Mouse (Mus musculus): ENCODE data around the gene Abl1. TPM values are rescaled to one million over a fixed set of nuclear protein-coding genes. Genes with fewer than 3 reads are reported as not detected.

Gene Abl1
- polyA plus RNA-seq, 1 experiment, result 68.6 TPM

GRCm38 (mm10) chr2:31767815-31768214 is 79.6 kb downstream of the Abl1 start:
- TF ChIP-seq POLR2A (IDR thresholded peaks at IDR 0.05; ENCODE audit: borderline replicate concordance, extremely low read depth, insufficient read depth, insufficient read length, poor library complexity, severe bottlenecking) (no peak), CTCF (IDR thresholded peaks at IDR 0.05; ENCODE audit: borderline replicate concordance, extremely low read depth, insufficient read depth, insufficient read length) (no peak)
- no peak for DNase-seq (ENCODE audit: low read depth)

GRCm38 (mm10) chr2:31769115-31769514 is 80.9 kb downstream of the Abl1 start:
- TF ChIP-seq POLR2A (IDR thresholded peaks at IDR 0.05; ENCODE audit: borderline replicate concordance, extremely low read depth, insufficient read depth, insufficient read length, poor library complexity, severe bottlenecking) (no peak), CTCF (IDR thresholded peaks at IDR 0.05; ENCODE audit: borderline replicate concordance, extremely low read depth, insufficient read depth, insufficient read length) (no peak)
- no peak for DNase-seq (ENCODE audit: low read depth)

- no peak for TF ChIP-seq POLR2A (IDR thresholded peaks at IDR 0.05; ENCODE audit: borderline replicate concordance, extremely low read depth, insufficient read depth, insufficient read length, poor library complexity, severe bottlenecking)
- DNase-seq (ENCODE audit: low read depth), result no peak
Measured at GRCm38 (mm10) chr2:31769631-31770111, 81.5 kb downstream of the Abl1 start.

GRCm38 (mm10) chr2:31770781-31771441 is 82.7 kb downstream of the Abl1 start:
- no peak for DNase-seq (ENCODE audit: low read depth)
- TF ChIP-seq POLR2A (IDR thresholded peaks at IDR 0.05; ENCODE audit: borderline replicate concordance, extremely low read depth, insufficient read depth, insufficient read length, poor library complexity, severe bottlenecking) (no peak), CTCF (IDR thresholded peaks at IDR 0.05; ENCODE audit: borderline replicate concordance, extremely low read depth, insufficient read depth, insufficient read length) (no peak)

- TF ChIP-seq POLR2A (IDR thresholded peaks at IDR 0.05; ENCODE audit: borderline replicate concordance, extremely low read depth, insufficient read depth, insufficient read length, poor library complexity, severe bottlenecking) (no peak), CTCF (IDR thresholded peaks at IDR 0.05; ENCODE audit: borderline replicate concordance, extremely low read depth, insufficient read depth, insufficient read length) (no peak)
- no peak for DNase-seq (ENCODE audit: low read depth)
Measured at GRCm38 (mm10) chr2:31776479-31776878, 88.3 kb downstream of the Abl1 start.

- DNase-seq (ENCODE audit: low read depth), result no peak
- no peak for TF ChIP-seq CTCF (IDR thresholded peaks at IDR 0.05; ENCODE audit: borderline replicate concordance, extremely low read depth, insufficient read depth, insufficient read length)
- TF ChIP-seq POLR2A (IDR thresholded peaks at IDR 0.05; ENCODE audit: borderline replicate concordance, extremely low read depth, insufficient read depth, insufficient read length, poor library complexity, severe bottlenecking), result no peak
Measured at GRCm38 (mm10) chr2:31779258-31779657, 91.1 kb downstream of the Abl1 start.

- no peak for TF ChIP-seq POLR2A (IDR thresholded peaks at IDR 0.05; ENCODE audit: borderline replicate concordance, extremely low read depth, insufficient read depth, insufficient read length, poor library complexity, severe bottlenecking)
- TF ChIP-seq CTCF (IDR thresholded peaks at IDR 0.05; ENCODE audit: borderline replicate concordance, extremely low read depth, insufficient read depth, insufficient read length), result no peak
- no peak for DNase-seq (ENCODE audit: low read depth)
Measured at GRCm38 (mm10) chr2:31782958-31783602, 94.9 kb downstream of the Abl1 start.

GRCm38 (mm10) chr2:31785074-31785473 is 96.9 kb downstream of the Abl1 start:
- peak; percentile 93 for DNase-seq (ENCODE audit: low read depth)
- no peak for TF ChIP-seq POLR2A (IDR thresholded peaks at IDR 0.05; ENCODE audit: borderline replicate concordance, extremely low read depth, insufficient read depth, insufficient read length, poor library complexity, severe bottlenecking)
- peak; percentile 87 for TF ChIP-seq CTCF (IDR thresholded peaks at IDR 0.05; ENCODE audit: borderline replicate concordance, extremely low read depth, insufficient read depth, insufficient read length)

GRCm38 (mm10) chr2:31787029-31787428 is 98.9 kb downstream of the Abl1 start:
- DNase-seq (ENCODE audit: low read depth), result peak; percentile 87
- no peak for TF ChIP-seq POLR2A (IDR thresholded peaks at IDR 0.05; ENCODE audit: borderline replicate concordance, extremely low read depth, insufficient read depth, insufficient read length, poor library complexity, severe bottlenecking)
- peak; percentile 95 for TF ChIP-seq CTCF (IDR thresholded peaks at IDR 0.05; ENCODE audit: borderline replicate concordance, extremely low read depth, insufficient read depth, insufficient read length)

- no peak for TF ChIP-seq POLR2A (IDR thresholded peaks at IDR 0.05; ENCODE audit: borderline replicate concordance, extremely low read depth, insufficient read depth, insufficient read length, poor library complexity, severe bottlenecking)
- peak; percentile 22; the same call in 1 of the 2 replicates for TF ChIP-seq CTCF (IDR thresholded peaks at IDR 0.05; ENCODE audit: borderline replicate concordance, extremely low read depth, insufficient read depth, insufficient read length)
- DNase-seq (ENCODE audit: low read depth), result peak; percentile 51
Measured at GRCm38 (mm10) chr2:31788227-31788626, 100.1 kb downstream of the Abl1 start.

GRCm38 (mm10) chr2:31789215-31789614 is 101.0 kb downstream of the Abl1 start:
- DNase-seq (ENCODE audit: low read depth), result no peak
- TF ChIP-seq CTCF (IDR thresholded peaks at IDR 0.05; ENCODE audit: borderline replicate concordance, extremely low read depth, insufficient read depth, insufficient read length), result no peak
- TF ChIP-seq POLR2A (IDR thresholded peaks at IDR 0.05; ENCODE audit: borderline replicate concordance, extremely low read depth, insufficient read depth, insufficient read length, poor library complexity, severe bottlenecking), result no peak

Data from brain, embryonic 14.5 days (tissue).